Mouse (Mus musculus): ENCODE measurements around the gene Pdcl3. TPM values are rescaled to one million over a fixed set of nuclear protein-coding genes. Genes with fewer than 3 reads are reported as not detected.

Gene Pdcl3
- polyA plus RNA-seq, 1 experiment from 2014 or later = 145 TPM

- Histone ChIP-seq H3K36me3 (ENCODE audit: control insufficient read depth, insufficient read depth, low read length) (no peaks in the 10 kb centered on the region), H3K9me3 (replicated peaks; ENCODE audit: control insufficient read depth, low read length) (no peaks in the 10 kb centered on the region), H3K27ac (ENCODE audit: low read depth, low read length) (no peak overlapping the region), H3K4me1 (ENCODE audit: control insufficient read depth, insufficient read depth, low read length) (peaks cover 5% of the 10 kb centered on the region; the same call in 1 of the 2 replicates), H3K4me3 (ENCODE audit: low read depth, low read length) (no peak overlapping the region), H3K9ac (ENCODE audit: low read depth, low read length) (no peak overlapping the region), H3K4me2 (no peak overlapping the region), H3K27me3 (ENCODE audit: control insufficient read depth, insufficient read depth, low read length) (no peaks in the 10 kb centered on the region)
- ATAC-seq (replicated peaks; ENCODE audit: insufficient number of reproducible peaks, low FRiP score, low TSS enrichment) = no peak
- WGBS (ENCODE audit: insufficient replicate concordance) = 19% methylated on average over 12 of the region's 12 CpGs
These were observed 25.2 kb downstream of the Pdcl3 start for GRCm38 (mm10) chr1:39010583-39011021.

GRCm38 (mm10) chr1:39012576-39012975 is 27.2 kb downstream of the Pdcl3 start:
- Histone ChIP-seq H3K27me3 (ENCODE audit: control insufficient read depth, insufficient read depth, low read length) (no peaks in the 10 kb centered on the region), H3K9ac (ENCODE audit: low read depth, low read length) (no peak overlapping the region), H3K27ac (ENCODE audit: low read depth, low read length) (no peak overlapping the region), H3K36me3 (ENCODE audit: control insufficient read depth, insufficient read depth, low read length) (no peaks in the 10 kb centered on the region), H3K4me2 (no peak overlapping the region), H3K9me3 (replicated peaks; ENCODE audit: control insufficient read depth, low read length) (no peaks in the 10 kb centered on the region), H3K4me1 (ENCODE audit: control insufficient read depth, insufficient read depth, low read length) (no peaks in the 10 kb centered on the region; the same call in 1 of the 2 replicates), H3K4me3 (ENCODE audit: low read depth, low read length) (no peak overlapping the region)
- 83% methylated on average over 13 of the region's 13 CpGs for WGBS (ENCODE audit: insufficient replicate concordance)
- no peak for ATAC-seq (replicated peaks; ENCODE audit: insufficient number of reproducible peaks, low FRiP score, low TSS enrichment)

- Histone ChIP-seq H3K27me3 (ENCODE audit: control insufficient read depth, insufficient read depth, low read length) (no peaks in the 10 kb centered on the region), H3K4me3 (ENCODE audit: low read depth, low read length) (no peak overlapping the region), H3K36me3 (ENCODE audit: control insufficient read depth, insufficient read depth, low read length) (no peaks in the 10 kb centered on the region), H3K4me1 (ENCODE audit: control insufficient read depth, insufficient read depth, low read length) (no peaks in the 10 kb centered on the region; the same call in 1 of the 2 replicates), H3K4me2 (no peak overlapping the region), H3K27ac (ENCODE audit: low read depth, low read length) (no peak overlapping the region), H3K9me3 (replicated peaks; ENCODE audit: control insufficient read depth, low read length) (no peaks in the 10 kb centered on the region), H3K9ac (ENCODE audit: low read depth, low read length) (no peak overlapping the region)
- WGBS (ENCODE audit: insufficient replicate concordance) = 83% methylated on average over 6 of the region's 6 CpGs
- no peak for ATAC-seq (replicated peaks; ENCODE audit: insufficient number of reproducible peaks, low FRiP score, low TSS enrichment)
These were observed 28.4 kb downstream of the Pdcl3 start for GRCm38 (mm10) chr1:39013843-39014242.

GRCm38 (mm10) chr1:39015529-39015928 is 30.1 kb downstream of the Pdcl3 start:
- Histone ChIP-seq H3K9me3 (replicated peaks; ENCODE audit: control insufficient read depth, low read length) (no peaks in the 10 kb centered on the region), H3K4me3 (ENCODE audit: low read depth, low read length) (no peak overlapping the region), H3K27ac (ENCODE audit: low read depth, low read length) (no peak overlapping the region), H3K27me3 (ENCODE audit: control insufficient read depth, insufficient read depth, low read length) (no peaks in the 10 kb centered on the region), H3K4me1 (ENCODE audit: control insufficient read depth, insufficient read depth, low read length) (no peaks in the 10 kb centered on the region; the same call in 1 of the 2 replicates), H3K4me2 (no peak overlapping the region), H3K36me3 (ENCODE audit: control insufficient read depth, insufficient read depth, low read length) (no peaks in the 10 kb centered on the region), H3K9ac (ENCODE audit: low read depth, low read length) (no peak overlapping the region)
- no peak for ATAC-seq (replicated peaks; ENCODE audit: insufficient number of reproducible peaks, low FRiP score, low TSS enrichment)
- 86% methylated on average over 10 of the region's 10 CpGs for WGBS (ENCODE audit: insufficient replicate concordance)

- no peak overlapping the region for H3K4me2 ChIP-seq
- no peaks in the 10 kb centered on the region for H3K27me3 ChIP-seq (ENCODE audit: control insufficient read depth, insufficient read depth, low read length)
- H3K9me3 ChIP-seq (replicated peaks; ENCODE audit: control insufficient read depth, low read length) = no peaks in the 10 kb centered on the region
- no peaks in the 10 kb centered on the region for H3K36me3 ChIP-seq (ENCODE audit: control insufficient read depth, insufficient read depth, low read length)
- H3K9ac ChIP-seq (ENCODE audit: low read depth, low read length) = no peak overlapping the region
- no peak overlapping the region for H3K4me3 ChIP-seq (ENCODE audit: low read depth, low read length)
- no peak overlapping the region for H3K27ac ChIP-seq (ENCODE audit: low read depth, low read length)
- no peak for ATAC-seq (replicated peaks; ENCODE audit: insufficient number of reproducible peaks, low FRiP score, low TSS enrichment)
- WGBS (ENCODE audit: insufficient replicate concordance) = 73% methylated on average over 4 of the region's 4 CpGs
- no peaks in the 10 kb centered on the region for H3K4me1 ChIP-seq (ENCODE audit: control insufficient read depth, insufficient read depth, low read length)
These were observed 32.5 kb downstream of the Pdcl3 start for GRCm38 (mm10) chr1:39017871-39018270.

- 0 out of 2 replicates have a peak, but pooled peaks cover 6% of the 10 kb centered on the region for H3K27me3 ChIP-seq (ENCODE audit: control insufficient read depth, insufficient read depth, low read length)
- WGBS (ENCODE audit: insufficient replicate concordance) = 57% methylated on average over 7 of the region's 7 CpGs
- H3K27ac ChIP-seq (ENCODE audit: low read depth, low read length) = no peak overlapping the region
- H3K9me3 ChIP-seq (replicated peaks; ENCODE audit: control insufficient read depth, low read length) = no peaks in the 10 kb centered on the region
- no peaks in the 10 kb centered on the region for H3K36me3 ChIP-seq (ENCODE audit: control insufficient read depth, insufficient read depth, low read length)
- H3K4me3 ChIP-seq (ENCODE audit: low read depth, low read length) = no peak overlapping the region
- no peak overlapping the region for H3K9ac ChIP-seq (ENCODE audit: low read depth, low read length)
- H3K4me2 ChIP-seq = no peak overlapping the region
- ATAC-seq (replicated peaks; ENCODE audit: insufficient number of reproducible peaks, low FRiP score, low TSS enrichment) = no peak
- H3K4me1 ChIP-seq (ENCODE audit: control insufficient read depth, insufficient read depth, low read length) = no peaks in the 10 kb centered on the region
These were observed 39.7 kb downstream of the Pdcl3 start for GRCm38 (mm10) chr1:39025142-39025541.

- 0 out of 2 replicates have a peak, but pooled peaks cover 6% of the 10 kb centered on the region for H3K27me3 ChIP-seq (ENCODE audit: control insufficient read depth, insufficient read depth, low read length)
- no peaks in the 10 kb centered on the region for H3K36me3 ChIP-seq (ENCODE audit: control insufficient read depth, insufficient read depth, low read length)
- no peaks in the 10 kb centered on the region for H3K4me1 ChIP-seq (ENCODE audit: control insufficient read depth, insufficient read depth, low read length)
- H3K9me3 ChIP-seq (replicated peaks; ENCODE audit: control insufficient read depth, low read length) = no peaks in the 10 kb centered on the region
- no peak overlapping the region for H3K4me2 ChIP-seq
- no peak for ATAC-seq (replicated peaks; ENCODE audit: insufficient number of reproducible peaks, low FRiP score, low TSS enrichment)
- no peak overlapping the region for H3K4me3 ChIP-seq (ENCODE audit: low read depth, low read length)
- no peak overlapping the region for H3K9ac ChIP-seq (ENCODE audit: low read depth, low read length)
- 76% methylated on average over 1 of the region's 1 CpGs for WGBS (ENCODE audit: insufficient replicate concordance)
- H3K27ac ChIP-seq (ENCODE audit: low read depth, low read length) = no peak overlapping the region
These were observed 40.4 kb downstream of the Pdcl3 start for GRCm38 (mm10) chr1:39025840-39026239.

GRCm38 (mm10) chr1:39029176-39029575 is 43.8 kb downstream of the Pdcl3 start:
- H3K27me3 ChIP-seq (ENCODE audit: control insufficient read depth, insufficient read depth, low read length) = 0 out of 2 replicates have a peak, but pooled peaks cover 6% of the 10 kb centered on the region
- no peaks in the 10 kb centered on the region for H3K4me1 ChIP-seq (ENCODE audit: control insufficient read depth, insufficient read depth, low read length)
- no peak overlapping the region for H3K9ac ChIP-seq (ENCODE audit: low read depth, low read length)
- no peak overlapping the region for H3K27ac ChIP-seq (ENCODE audit: low read depth, low read length)
- 58% methylated on average over 7 of the region's 7 CpGs for WGBS (ENCODE audit: insufficient replicate concordance)
- no peak for ATAC-seq (replicated peaks; ENCODE audit: insufficient number of reproducible peaks, low FRiP score, low TSS enrichment)
- H3K36me3 ChIP-seq (ENCODE audit: control insufficient read depth, insufficient read depth, low read length) = no peaks in the 10 kb centered on the region
- no peaks in the 10 kb centered on the region; the same call in 1 of the 2 replicates for H3K9me3 ChIP-seq (replicated peaks; ENCODE audit: control insufficient read depth, low read length)
- no peak overlapping the region; the same call in 1 of the 2 replicates for H3K4me2 ChIP-seq
- no peak overlapping the region for H3K4me3 ChIP-seq (ENCODE audit: low read depth, low read length)

GRCm38 (mm10) chr1:39030108-39030507 is 44.7 kb downstream of the Pdcl3 start:
- no peaks in the 10 kb centered on the region for H3K36me3 ChIP-seq (ENCODE audit: control insufficient read depth, insufficient read depth, low read length)
- no peak overlapping the region for H3K9ac ChIP-seq (ENCODE audit: low read depth, low read length)
- H3K4me3 ChIP-seq (ENCODE audit: low read depth, low read length) = peak overlapping the region; percentile 35
- WGBS (ENCODE audit: insufficient replicate concordance) = 14% methylated on average over 7 of the region's 7 CpGs
- no peak for ATAC-seq (replicated peaks; ENCODE audit: insufficient number of reproducible peaks, low FRiP score, low TSS enrichment)
- H3K27me3 ChIP-seq (ENCODE audit: control insufficient read depth, insufficient read depth, low read length) = 0 out of 2 replicates have a peak, but pooled peaks cover 6% of the 10 kb centered on the region
- H3K4me1 ChIP-seq (ENCODE audit: control insufficient read depth, insufficient read depth, low read length) = no peaks in the 10 kb centered on the region
- H3K9me3 ChIP-seq (replicated peaks; ENCODE audit: control insufficient read depth, low read length) = no peaks in the 10 kb centered on the region; the same call in 1 of the 2 replicates
- no peak overlapping the region for H3K27ac ChIP-seq (ENCODE audit: low read depth, low read length)
- H3K4me2 ChIP-seq = peak overlapping the region; percentile 65

All from heart, embryonic 11.5 days (tissue).